Mouse (Mus musculus): ENCODE results near the gene B230219D22Rik. TPM values are rescaled to one million over a fixed set of nuclear protein-coding genes. Genes with fewer than 3 reads are reported as not detected.
"Not testable (repeated sequence)": the region's sequence is repeated elsewhere in the genome, so short reads cannot be mapped to it uniquely, and the experiment has no call there.

Gene B230219D22Rik
- polyA plus RNA-seq, 1 experiment from 2014 or later, result 92.1 TPM

DNA sequence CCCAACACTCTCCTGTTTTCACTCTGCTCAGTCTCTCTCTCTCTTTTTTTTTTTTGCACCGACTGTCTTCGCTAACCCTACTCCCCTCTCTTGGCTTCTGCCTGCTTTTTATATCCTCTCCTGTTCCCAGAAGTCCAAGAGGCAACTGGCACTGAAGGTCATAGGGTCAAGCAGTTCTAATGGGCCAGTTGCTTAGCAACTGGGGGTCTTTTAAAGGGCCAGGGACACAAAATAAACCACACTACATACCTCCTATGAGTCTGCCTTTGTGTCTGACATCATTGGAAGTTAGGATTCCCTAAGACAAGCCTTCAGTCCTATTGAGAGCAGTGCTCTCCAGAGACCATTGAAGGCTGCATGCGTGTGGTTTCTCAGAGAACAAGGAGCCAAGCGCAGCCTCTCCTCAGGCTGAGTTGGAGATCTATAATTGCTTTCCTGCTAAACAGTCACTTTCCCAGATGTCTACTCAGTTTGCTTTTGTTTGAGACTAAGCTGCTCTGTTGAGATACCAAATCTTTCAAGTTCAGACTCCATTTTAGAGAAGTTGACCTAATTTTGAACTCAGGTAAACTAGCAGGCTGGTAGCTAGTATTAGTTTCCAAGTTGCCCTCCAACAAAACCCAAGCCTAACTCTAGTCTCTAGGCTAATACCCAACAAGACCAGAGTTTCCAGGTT, 4.9 kb upstream of the B230219D22Rik start:
- ChIA-PET POLR2A (no interaction called here), CTCF (no interaction called here)
- no peak for DNase-seq (ENCODE audit: low read depth, low spot score)
- no peak for ATAC-seq
- no peak for TF ChIP-seq CTCF (IDR thresholded peaks at IDR 0.05)
- in situ Hi-C loops (cut with MboI; ENCODE audit: low pct_unique_long_range_greater_than_20kb), result no loop called here
- H3K27me3 ChIP-seq, result no peaks in the 10 kb centered on the region

- CTCF ChIA-PET, result interaction anchor here (1.1 to 2.3 kb wide), 6 partner anchors 10 to 34 kb away, joined by 3 to 13 read pairs (median 4); partner anchors contain the start of genes Pcbd2 and Txndc15
- no peak for DNase-seq (ENCODE audit: low read depth, low spot score)
- H3K27me3 ChIP-seq, result no peaks in the 10 kb centered on the region
- POLR2A ChIA-PET, result interaction anchor here (0.5 to 3.6 kb wide), 5 partner anchors 8 to 123 kb away, joined by 3 to 20 read pairs (median 3); partner anchors contain the start of genes Pcbd2 and Txndc15
- in situ Hi-C loops (cut with MboI; ENCODE audit: low pct_unique_long_range_greater_than_20kb), result no loop called here
- no peak for TF ChIP-seq CTCF (IDR thresholded peaks at IDR 0.05)
- peak; percentile 36 for ATAC-seq
Observed at GRCm38 (mm10) chr13:55693243-55693721, 358 bp downstream of the B230219D22Rik start.

GRCm38 (mm10) chr13:55694110-55694509, 1.2 kb downstream of the B230219D22Rik start:
- TF ChIP-seq CTCF (IDR thresholded peaks at IDR 0.05), result no peak
- in situ Hi-C loops (cut with MboI; ENCODE audit: low pct_unique_long_range_greater_than_20kb), result no loop called here
- DNase-seq (ENCODE audit: low read depth, low spot score) (no peak), ATAC-seq (no peak)
- POLR2A ChIA-PET, result interaction anchor here (0.8 to 3.6 kb wide), 2 partner anchors 33 to 70 kb away, joined by 4 to 20 read pairs; partner anchors contain the start of gene Pcbd2
- no peaks in the 10 kb centered on the region for H3K27me3 ChIP-seq
- CTCF ChIA-PET, result interaction anchor here (1.4 to 2.3 kb wide), 2 partner anchors 18 to 34 kb away, joined by 3 to 13 read pairs; partner anchors contain the start of gene Pcbd2

GRCm38 (mm10) chr13:55695989-55696388, 3.1 kb downstream of the B230219D22Rik start:
- ATAC-seq; in situ Hi-C loops (cut with MboI; ENCODE audit: low pct_unique_long_range_greater_than_20kb); DNase-seq (ENCODE audit: low read depth, low spot score); H3K27me3 ChIP-seq: not testable (repeated sequence)
- CTCF ChIA-PET, result interaction anchor here (1.3 kb wide), 1 partner anchor 31 kb away, joined by 4 read pairs; the partner anchor contains the start of gene Pcbd2
- POLR2A ChIA-PET, result interaction anchor here (0.7 kb wide), 1 partner anchor 15 kb away, joined by 5 read pairs; no protein-coding TSS in a partner anchor

- DNase-seq (ENCODE audit: low read depth, low spot score) (no peak), ATAC-seq (no peak)
- no peaks in the 10 kb centered on the region for H3K27me3 ChIP-seq
- POLR2A ChIA-PET, result no interaction called here
- CTCF ChIA-PET, result no interaction called here
- in situ Hi-C loops (cut with MboI; ENCODE audit: low pct_unique_long_range_greater_than_20kb), result no loop called here
- TF ChIP-seq CTCF (IDR thresholded peaks at IDR 0.05), result no peak
Observed at GRCm38 (mm10) chr13:55704301-55704700, 11.4 kb downstream of the B230219D22Rik start.

DNA sequence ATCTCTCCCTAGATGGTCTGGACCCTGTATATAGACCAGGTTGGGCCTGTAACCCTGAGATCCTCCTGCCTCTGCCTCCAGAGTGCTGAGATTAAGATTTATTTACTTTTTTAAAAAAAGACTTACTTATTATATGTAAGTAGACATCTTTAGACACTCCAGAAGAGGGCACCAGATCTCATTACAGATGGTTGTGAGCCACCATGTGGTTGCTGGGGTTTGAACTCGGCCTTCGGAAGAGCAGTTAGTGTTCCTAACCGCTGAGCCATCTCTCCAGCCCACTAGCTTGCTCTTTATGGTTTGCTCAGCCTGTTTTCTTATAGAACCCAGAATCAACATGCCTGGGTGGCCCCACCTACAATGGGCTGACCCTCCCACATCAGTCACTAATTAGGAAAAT, 19.9 kb downstream of the B230219D22Rik start:
- DNase-seq (ENCODE audit: low read depth, low spot score), result no peak
- H3K27me3 ChIP-seq, result no peaks in the 10 kb centered on the region
- POLR2A ChIA-PET, result no interaction called here
- ATAC-seq, result no peak
- CTCF ChIA-PET, result interaction anchor here (1.4 to 1.6 kb wide), 2 partner anchors 14 to 19 kb away, joined by 3 to 4 read pairs; partner anchors contain the start of gene Pcbd2
- in situ Hi-C loops (cut with MboI; ENCODE audit: low pct_unique_long_range_greater_than_20kb), result no loop called here
- no peak for TF ChIP-seq CTCF (IDR thresholded peaks at IDR 0.05)

DNA sequence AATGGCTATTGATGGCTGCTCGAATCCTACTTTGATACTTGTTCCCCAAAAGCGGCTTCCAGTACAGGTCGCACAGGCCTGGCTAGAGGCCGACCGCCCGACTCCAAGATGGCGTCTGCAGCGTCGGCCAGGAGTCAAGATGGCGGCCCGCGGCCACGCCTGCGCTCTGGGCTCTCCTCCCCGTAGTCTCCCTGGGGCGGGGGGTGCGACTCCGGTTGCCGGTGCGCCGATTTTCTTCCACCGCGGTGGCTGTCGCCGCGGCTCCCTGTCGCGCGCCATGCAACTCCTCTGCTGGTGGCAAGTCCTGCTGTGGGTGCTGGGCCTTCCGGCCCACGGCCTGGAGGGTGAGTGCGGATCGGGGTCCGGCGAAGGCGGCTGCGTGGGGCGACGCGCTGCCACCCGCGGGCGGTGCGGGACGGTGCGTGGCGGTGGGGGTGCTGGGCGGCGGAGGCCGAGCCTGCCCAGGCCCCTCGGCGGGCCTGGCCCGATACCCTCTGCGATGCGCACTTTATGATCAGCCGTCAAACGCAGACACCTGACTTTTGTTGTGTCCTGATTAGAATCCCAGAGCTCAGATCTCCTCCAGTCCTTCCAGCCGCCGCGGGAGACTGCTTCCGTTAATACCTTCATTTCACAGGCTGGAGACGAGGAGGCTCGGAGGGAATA, 21.7 kb downstream of the B230219D22Rik start, which contains the start of gene Txndc15:
Gene Txndc15 (plus strand): TSS at position 150 of the 666 bp plus-strand sequence.
- ChIA-PET CTCF (interaction anchor here (0.7 to 1.6 kb wide), 2 partner anchors 12 to 22 kb away, joined by 3 to 4 read pairs; partner anchors contain the start of genes B230219D22Rik and Pcbd2), POLR2A (interaction anchor here (0.5 to 1.2 kb wide), 3 partner anchors 11 to 80 kb away, joined by 3 to 4 read pairs (median 3); partner anchors contain the start of genes B230219D22Rik and Ddx46)
- H3K27me3 ChIP-seq, result no peaks in the 10 kb centered on the region
- ATAC-seq, result peak; percentile 80
- DNase-seq (ENCODE audit: low read depth, low spot score), result no peak
- no peak for TF ChIP-seq CTCF (IDR thresholded peaks at IDR 0.05)
- in situ Hi-C loops (cut with MboI; ENCODE audit: low pct_unique_long_range_greater_than_20kb), result no loop called here

DNA sequence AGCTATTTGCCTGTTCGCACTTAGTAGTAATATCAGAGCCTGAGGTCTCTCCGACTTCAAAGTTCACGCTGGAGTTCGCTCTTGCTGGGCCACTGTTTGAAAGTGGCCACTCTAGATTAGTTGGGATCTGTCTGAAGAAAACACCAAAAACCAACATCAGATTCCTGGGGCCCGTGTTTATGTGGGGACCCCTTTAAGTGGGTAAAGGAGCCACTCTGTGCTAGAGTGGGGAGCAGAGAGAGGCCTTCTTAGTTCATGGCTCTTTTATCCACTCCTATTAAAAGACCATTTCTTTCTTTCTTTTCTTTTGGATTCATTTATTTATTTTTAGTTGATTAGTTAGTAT, 22.2 kb downstream of the B230219D22Rik start:
- DNase-seq (ENCODE audit: low read depth, low spot score) (no peak), ATAC-seq (no peak)
- TF ChIP-seq CTCF (IDR thresholded peaks at IDR 0.05), result no peak
- ChIA-PET POLR2A (interaction anchor here (0.5 to 1.2 kb wide), 3 partner anchors 10 to 80 kb away, joined by 3 to 4 read pairs (median 3); partner anchors contain the start of genes B230219D22Rik and Ddx46), CTCF (interaction anchor here (0.7 kb wide), 1 partner anchor 22 kb away, joined by 3 read pairs; the partner anchor contains the start of gene B230219D22Rik)
- in situ Hi-C loops (cut with MboI; ENCODE audit: low pct_unique_long_range_greater_than_20kb), result no loop called here
- no peaks in the 10 kb centered on the region for H3K27me3 ChIP-seq

- DNase-seq (ENCODE audit: low read depth, low spot score) (no peak), ATAC-seq (no peak)
- in situ Hi-C loops (cut with MboI; ENCODE audit: low pct_unique_long_range_greater_than_20kb), result no loop called here
- TF ChIP-seq CTCF (IDR thresholded peaks at IDR 0.05), result no peak
- ChIA-PET CTCF (interaction anchor here (1.0 kb wide), 1 partner anchor 24 kb away, joined by 3 read pairs; no protein-coding TSS in a partner anchor), POLR2A (interaction anchor here (1.2 kb wide), 1 partner anchor 9 kb away, joined by 4 read pairs; no protein-coding TSS in a partner anchor)
- H3K27me3 ChIP-seq, result no peaks in the 10 kb centered on the region
Observed at GRCm38 (mm10) chr13:55715908-55716510, 23.1 kb downstream of the B230219D22Rik start.

GRCm38 (mm10) chr13:55721516-55721915, 28.6 kb downstream of the B230219D22Rik start:
- TF ChIP-seq CTCF (IDR thresholded peaks at IDR 0.05), result no peak
- POLR2A ChIA-PET, result no interaction called here
- CTCF ChIA-PET, result no interaction called here
- DNase-seq (ENCODE audit: low read depth, low spot score), result no peak
- in situ Hi-C loops (cut with MboI; ENCODE audit: low pct_unique_long_range_greater_than_20kb), result no loop called here
- H3K27me3 ChIP-seq, result no peaks in the 10 kb centered on the region
- ATAC-seq, result no peak
